Mouse (Mus musculus) gonadal fat pad, adult 2 months (tissue): Measurements from ENCODE around the gene Gm45717. TPM values are rescaled to one million over a fixed set of nuclear protein-coding genes. Genes with fewer than 3 reads are reported as not detected.

Experiments
- DNase-seq: peaks from one replicate; pipeline ENCODE4 v3.0.0-alpha.2; 2012; ENCODE audit warnings: low read depth
- polyA plus RNA-seq: library from polyadenylated mRNA; depleted of rRNA; stranded (reverse); fragments of >200 nt; gene quantifications from 2 replicates; pipeline ENCODE4 v1.2.3, GENCODE M21; 2012

Gene Gm45717
- polyA plus RNA-seq, 1 experiment: 0.36 TPM

GRCm38 (mm10) chr7:140943356-140943755 is 12.4 kb downstream of the Gm45717 start:
- no peak for DNase-seq

- no peak for DNase-seq
These were observed 12.9 kb downstream of the Gm45717 start for GRCm38 (mm10) chr7:140942811-140943210.

- no peak for DNase-seq
These were observed 13.4 kb downstream of the Gm45717 start for GRCm38 (mm10) chr7:140942341-140942740.

GRCm38 (mm10) chr7:140941222-140942051 is 14.3 kb downstream of the Gm45717 start, which contains the start of gene Pgghg:
Gene Pgghg, plus strand, starts transcription at chr7:140941391.
- peak; percentile 59 for DNase-seq

- no peak for DNase-seq
These were observed 16.0 kb downstream of the Gm45717 start for GRCm38 (mm10) chr7:140939669-140940171.

- no peak for DNase-seq
These were observed 16.8 kb downstream of the Gm45717 start for GRCm38 (mm10) chr7:140938896-140939295.

GRCm38 (mm10) chr7:140938436-140938835 is 17.3 kb downstream of the Gm45717 start:
- no peak for DNase-seq

- no peak for DNase-seq
These were observed 28.6 kb downstream of the Gm45717 start for GRCm38 (mm10) chr7:140927181-140927580.

- DNase-seq: no peak
These were observed 32.5 kb downstream of the Gm45717 start for GRCm38 (mm10) chr7:140923070-140923775.

- no peak for DNase-seq
These were observed 33.2 kb downstream of the Gm45717 start for GRCm38 (mm10) chr7:140922398-140923069.

GRCm38 (mm10) chr7:140921225-140921975 is 34.3 kb downstream of the Gm45717 start:
- DNase-seq: no peak

- no peak for DNase-seq
These were observed 35.2 kb downstream of the Gm45717 start, which contains the start of gene Nlrp6 for GRCm38 (mm10) chr7:140920418-140921029. Gene Nlrp6, plus strand, starts transcription at chr7:140920902.

- no peak for DNase-seq
These were observed 35.8 kb downstream of the Gm45717 start for GRCm38 (mm10) chr7:140919911-140920310.

GRCm38 (mm10) chr7:140914031-140914690 is 41.6 kb downstream of the Gm45717 start:
- DNase-seq: no peak

- no peak for DNase-seq
These were observed 42.8 kb downstream of the Gm45717 start for GRCm38 (mm10) chr7:140912846-140913482.

- no peak for DNase-seq
These were observed 43.4 kb downstream of the Gm45717 start for GRCm38 (mm10) chr7:140912293-140912692.

- DNase-seq: no peak
These were observed 47.1 kb downstream of the Gm45717 start for GRCm38 (mm10) chr7:140908634-140909107.

GRCm38 (mm10) chr7:140908181-140908580 is 47.6 kb downstream of the Gm45717 start:
- DNase-seq: no peak

GRCm38 (mm10) chr7:140907697-140908096 is 48.0 kb downstream of the Gm45717 start:
- no peak for DNase-seq

GRCm38 (mm10) chr7:140907131-140907530 is 48.6 kb downstream of the Gm45717 start:
- DNase-seq: no peak
